Mouse (Mus musculus) naive thymus-derived CD4-positive, alpha-beta T cell, adult 2 months (primary cell): ENCODE results near the gene Map3k9.

Experiments
- DNase-seq: peaks from one replicate; pipeline ENCODE4 v3.0.0-alpha.2; 2011; ENCODE audit warnings: low read depth

The Map3k9 gene

GRCm38 (mm10) chr12:81787262-81787661, 6.3 kb upstream of the Map3k9 start:
- peak; percentile 45 for DNase-seq

- no peak for DNase-seq
These were observed 2.3 kb upstream of the Map3k9 start for GRCm38 (mm10) chr12:81783301-81783700.

- no peak for DNase-seq
These were observed 1.6 kb upstream of the Map3k9 start for GRCm38 (mm10) chr12:81782606-81783005.

GRCm38 (mm10) chr12:81780271-81781093, 493 bp downstream of the Map3k9 start:
- DNase-seq: peak; percentile 51

GRCm38 (mm10) chr12:81779831-81780230, 1.1 kb downstream of the Map3k9 start:
- peak; percentile 78 for DNase-seq

GRCm38 (mm10) chr12:81776191-81776590, 4.8 kb downstream of the Map3k9 start:
- no peak for DNase-seq

GRCm38 (mm10) chr12:81775641-81776040, 5.3 kb downstream of the Map3k9 start:
- no peak for DNase-seq

GRCm38 (mm10) chr12:81774186-81774585, 6.8 kb downstream of the Map3k9 start:
- DNase-seq: no peak

- no peak for DNase-seq
These were observed 11.5 kb downstream of the Map3k9 start for GRCm38 (mm10) chr12:81769458-81769857.

- DNase-seq: no peak
These were observed 15.6 kb downstream of the Map3k9 start for GRCm38 (mm10) chr12:81765386-81765785.

GRCm38 (mm10) chr12:81764370-81764769, 16.6 kb downstream of the Map3k9 start:
- DNase-seq: no peak

- DNase-seq: no peak
These were observed 26.3 kb downstream of the Map3k9 start for GRCm38 (mm10) chr12:81754651-81755050.

- DNase-seq: peak; percentile 13
These were observed 29.9 kb downstream of the Map3k9 start for GRCm38 (mm10) chr12:81751116-81751515.

GRCm38 (mm10) chr12:81748918-81749317, 32.1 kb downstream of the Map3k9 start:
- DNase-seq: no peak

- DNase-seq: no peak
These were observed 32.9 kb downstream of the Map3k9 start for GRCm38 (mm10) chr12:81748021-81748576.

GRCm38 (mm10) chr12:81746400-81747024, 34.5 kb downstream of the Map3k9 start:
- no peak for DNase-seq

- no peak for DNase-seq
These were observed 45.5 kb downstream of the Map3k9 start for GRCm38 (mm10) chr12:81735246-81736070.

- no peak for DNase-seq
These were observed 54.6 kb downstream of the Map3k9 start for GRCm38 (mm10) chr12:81726246-81726822.

- no peak for DNase-seq
These were observed 56.2 kb downstream of the Map3k9 start for GRCm38 (mm10) chr12:81724776-81725175.

- no peak for DNase-seq
These were observed 57.6 kb downstream of the Map3k9 start for GRCm38 (mm10) chr12:81723375-81723774.

GRCm38 (mm10) chr12:81719715-81720114, 61.3 kb downstream of the Map3k9 start:
- DNase-seq: no peak

GRCm38 (mm10) chr12:81719161-81719560, 61.8 kb downstream of the Map3k9 start:
- DNase-seq: no peak
